Mouse (Mus musculus) forebrain, embryonic 14.5 days (tissue): ENCODE data around the gene Pla2g15. TPM values are rescaled to one million over a fixed set of nuclear protein-coding genes. Genes with fewer than 3 reads are reported as not detected.

ENCODE experiments used
- ATAC-seq: fragments of 200-750 bp; cut with Nextera tagmentation; 2 replicates; pipeline ENCODE4 v1.8.0; 2017; ENCODE audit warnings: mild to moderate bottlenecking, moderate library complexity
- DNase-seq: peaks from one replicate; pipeline ENCODE4 v3.0.0-alpha.2; 2015; ENCODE audit warnings: low spot score
- H3K27ac ChIP-seq: fragments of 300-500 bp; sonication (generic); 2 replicates; pipeline ENCODE4 v1.5.1; 2014; ENCODE audit warnings: low read depth, mild to moderate bottlenecking, control low read depth, low read length, moderate library complexity
- H3K27me3 ChIP-seq: fragments of 300-500 bp; sonication (generic); replicated peaks from 2 replicates; pipeline ENCODE4 v1.6.1; 2014; ENCODE audit warnings: low read length, control low read depth, mixed read lengths; ENCODE audit not compliant: control insufficient read depth, insufficient read depth
- H3K36me3 ChIP-seq: fragments of 300-500 bp; sonication (generic); 2 replicates; pipeline ENCODE4 v1.6.1; 2014; ENCODE audit warnings: low read length, control low read depth; ENCODE audit not compliant: control insufficient read depth, insufficient read depth
- H3K4me1 ChIP-seq: fragments of 300-500 bp; sonication (generic); 2 replicates; pipeline ENCODE4 v1.6.1; 2014; ENCODE audit warnings: antibody characterized with exemption, low read length, control low read depth; ENCODE audit not compliant: control insufficient read depth, insufficient read depth
- H3K4me2 ChIP-seq: fragments of 300-500 bp; sonication (generic); 2 replicates; pipeline ENCODE4 v1.6.1; 2014; ENCODE audit warnings: mild to moderate bottlenecking, control low read depth, low read length
- H3K4me3 ChIP-seq: fragments of 300-500 bp; sonication (generic); 2 replicates; pipeline ENCODE4 v1.5.1; 2014; ENCODE audit warnings: low read depth, low read length, control low read depth
- H3K9ac ChIP-seq: fragments of 300-500 bp; sonication (generic); 2 replicates; pipeline ENCODE4 v1.6.1; 2014; ENCODE audit warnings: mild to moderate bottlenecking, low read length, control low read depth, moderate library complexity
- H3K9me3 ChIP-seq: fragments of 300-500 bp; sonication (generic); replicated peaks from 2 replicates; pipeline ENCODE4 v1.6.1; 2016; ENCODE audit warnings: low read length, control low read depth, mixed read lengths; ENCODE audit not compliant: control insufficient read depth
- WGBS: fragments of 180-500 bp; shearing (Covaris S2); extraction: QIAGEN DNeasy Blood & Tissue Kit; methylation state at CpG from one replicate; pipeline ENCODE4 v1.1.7; 2014; 5-methylcytosine and 5-hydroxymethylcytosine counted together
- polyA plus RNA-seq: library from polyadenylated mRNA; unstranded; fragments of >200 nt; fragmentation: Nextera tagmentation; extraction: Ambion mirVana; gene quantifications from 2 replicates; pipeline ENCODE4 v1.2.1, GENCODE M21; 2014

The Pla2g15 gene
- polyA plus RNA-seq: 7.8 and 7.9 TPM in 2 replicates

- Histone ChIP-seq H3K9ac (peak within 1 kb of the TSS; percentile 78), H3K36me3 (peaks cover 5% of the 10 kb centered on the region), H3K4me3 (peak within 1 kb of the TSS; percentile 81), H3K27ac (no peak within 1 kb of the TSS), H3K27me3 (no peaks in the 10 kb centered on the region), H3K4me1 (peaks cover 6% of the 10 kb centered on the region), H3K4me2 (peak within 1 kb of the TSS; percentile 74), H3K9me3 (no peaks in the 10 kb centered on the region)
- ATAC-seq: peak; percentile 100
- WGBS: 2% methylated on average over 38 of the region's 38 CpGs
- peak; percentile 97 for DNase-seq
These were observed at the start of gene Pla2g15 for GRCm38 (mm10) chr8:106149801-106150652. Gene Pla2g15 (plus strand): TSS chr8:106150399.

- H3K4me1 ChIP-seq: no peaks in the 10 kb centered on the region
- no peaks in the 10 kb centered on the region for H3K27me3 ChIP-seq
- H3K27ac ChIP-seq: no peak overlapping the region
- ATAC-seq (no peak), DNase-seq (no peak)
- no peak overlapping the region for H3K9ac ChIP-seq
- peaks cover 20% of the 10 kb centered on the region for H3K36me3 ChIP-seq
- no peak overlapping the region for H3K4me3 ChIP-seq
- no peak overlapping the region for H3K4me2 ChIP-seq
- no peaks in the 10 kb centered on the region for H3K9me3 ChIP-seq
- 89% methylated on average over 4 of the region's 4 CpGs for WGBS
These were observed 47.9 kb upstream of the Pla2g15 start for GRCm38 (mm10) chr8:106102321-106102720.

- DNase-seq: no peak
- no peak for ATAC-seq
- H3K4me2 ChIP-seq: no peak overlapping the region
- H3K4me3 ChIP-seq: no peak overlapping the region
- H3K9ac ChIP-seq: no peak overlapping the region
- H3K27me3 ChIP-seq: no peaks in the 10 kb centered on the region
- WGBS: 88% methylated on average over 2 of the region's 2 CpGs
- H3K36me3 ChIP-seq: peaks cover 30% of the 10 kb centered on the region
- no peak overlapping the region for H3K27ac ChIP-seq
- H3K9me3 ChIP-seq: no peaks in the 10 kb centered on the region
- no peaks in the 10 kb centered on the region for H3K4me1 ChIP-seq
These were observed 46.3 kb upstream of the Pla2g15 start for GRCm38 (mm10) chr8:106103888-106104287.

GRCm38 (mm10) chr8:106106193-106106592, 44.0 kb upstream of the Pla2g15 start:
- Histone ChIP-seq H3K36me3 (peaks cover 36% of the 10 kb centered on the region), H3K4me1 (no peaks in the 10 kb centered on the region), H3K4me3 (no peak overlapping the region), H3K9me3 (no peaks in the 10 kb centered on the region), H3K9ac (no peak overlapping the region), H3K27ac (no peak overlapping the region), H3K27me3 (no peaks in the 10 kb centered on the region), H3K4me2 (no peak overlapping the region)
- DNase-seq (no peak), ATAC-seq (no peak)
- WGBS: 92% methylated on average over 1 of the region's 1 CpGs

GRCm38 (mm10) chr8:106108080-106108479, 42.1 kb upstream of the Pla2g15 start:
- no peak for ATAC-seq
- 98% methylated on average over 4 of the region's 4 CpGs for WGBS
- H3K9me3 ChIP-seq: no peaks in the 10 kb centered on the region

GRCm38 (mm10) chr8:106108729-106109128, 41.5 kb upstream of the Pla2g15 start:
- DNase-seq (no peak), ATAC-seq (no peak)
- H3K4me1 ChIP-seq: no peaks in the 10 kb centered on the region
- H3K9ac ChIP-seq: no peak overlapping the region
- H3K9me3 ChIP-seq: no peaks in the 10 kb centered on the region
- no peaks in the 10 kb centered on the region for H3K27me3 ChIP-seq
- H3K27ac ChIP-seq: no peak overlapping the region
- no peak overlapping the region for H3K4me2 ChIP-seq
- over 99% methylated on average over 3 of the region's 3 CpGs for WGBS
- H3K36me3 ChIP-seq: peaks cover 28% of the 10 kb centered on the region
- H3K4me3 ChIP-seq: no peak overlapping the region

More at GRCm38 (mm10) chr8:106108080-106108479, 42.1 kb upstream of the Pla2g15 start:
- Histone ChIP-seq H3K36me3 (peaks cover 28% of the 10 kb centered on the region), H3K4me1 (no peaks in the 10 kb centered on the region), H3K4me2 (no peak overlapping the region), H3K9ac (no peak overlapping the region), H3K27me3 (no peaks in the 10 kb centered on the region), H3K27ac (no peak overlapping the region), H3K4me3 (no peak overlapping the region)
- no peak for DNase-seq

GRCm38 (mm10) chr8:106112041-106112440, 38.2 kb upstream of the Pla2g15 start:
- 94% methylated on average over 2 of the region's 2 CpGs for WGBS
- no peak overlapping the region for H3K9ac ChIP-seq
- no peak overlapping the region for H3K4me3 ChIP-seq
- H3K4me1 ChIP-seq: no peaks in the 10 kb centered on the region
- H3K27me3 ChIP-seq: no peaks in the 10 kb centered on the region
- H3K4me2 ChIP-seq: no peak overlapping the region
- H3K27ac ChIP-seq: no peak overlapping the region
- ATAC-seq: no peak
- no peak for DNase-seq
- peaks cover 26% of the 10 kb centered on the region for H3K36me3 ChIP-seq
- H3K9me3 ChIP-seq: no peaks in the 10 kb centered on the region

- no peak overlapping the region for H3K27ac ChIP-seq
- 88% methylated on average over 1 of the region's 1 CpGs for WGBS
- no peaks in the 10 kb centered on the region for H3K4me1 ChIP-seq
- DNase-seq (no peak), ATAC-seq (no peak)
- no peak overlapping the region for H3K4me2 ChIP-seq
- H3K27me3 ChIP-seq: no peaks in the 10 kb centered on the region
- H3K36me3 ChIP-seq: peaks cover 26% of the 10 kb centered on the region
- no peak overlapping the region for H3K9ac ChIP-seq
- H3K4me3 ChIP-seq: no peak overlapping the region
- no peaks in the 10 kb centered on the region for H3K9me3 ChIP-seq
These were observed 37.7 kb upstream of the Pla2g15 start for GRCm38 (mm10) chr8:106112514-106112913.

GRCm38 (mm10) chr8:106115897-106116296, 34.3 kb upstream of the Pla2g15 start:
- DNase-seq: no peak
- H3K4me1 ChIP-seq: no peaks in the 10 kb centered on the region
- H3K9me3 ChIP-seq: no peaks in the 10 kb centered on the region
- ATAC-seq: no peak
- no peak overlapping the region for H3K4me2 ChIP-seq
- H3K4me3 ChIP-seq: no peak overlapping the region
- H3K36me3 ChIP-seq: peaks cover 15% of the 10 kb centered on the region; the same call in 1 of the 2 replicates
- over 99% methylated on average over 3 of the region's 3 CpGs for WGBS
- H3K27ac ChIP-seq: no peak overlapping the region
- H3K27me3 ChIP-seq: no peaks in the 10 kb centered on the region
- no peak overlapping the region for H3K9ac ChIP-seq
